Mouse (Mus musculus) fibroblast of lung, adult 2 months (primary cell): ENCODE results near the gene Vps53.

Experiments used
- DNase-seq: peaks from one replicate; pipeline ENCODE4 v3.0.0-alpha.2; 2011; ENCODE audit warnings: low read depth

Gene Vps53

GRCm38 (mm10) chr11:76110416-76110815, 69.0 kb downstream of the Vps53 start:
- no peak for DNase-seq

GRCm38 (mm10) chr11:76106551-76107496, 72.6 kb downstream of the Vps53 start:
- no peak for DNase-seq

- no peak for DNase-seq
Measured at GRCm38 (mm10) chr11:76101154-76101553, 78.3 kb downstream of the Vps53 start.

- no peak for DNase-seq
Measured at GRCm38 (mm10) chr11:76099193-76099975, 80.1 kb downstream of the Vps53 start.

- peak; percentile 24 for DNase-seq
Measured at GRCm38 (mm10) chr11:76093610-76094009, 85.8 kb downstream of the Vps53 start.

GRCm38 (mm10) chr11:76089776-76090175, 89.7 kb downstream of the Vps53 start:
- DNase-seq: no peak

GRCm38 (mm10) chr11:76088506-76088905, 90.9 kb downstream of the Vps53 start:
- DNase-seq: no peak

- no peak for DNase-seq
Measured at GRCm38 (mm10) chr11:76085898-76086591, 93.4 kb downstream of the Vps53 start.

GRCm38 (mm10) chr11:76084943-76085342, 94.5 kb downstream of the Vps53 start:
- no peak for DNase-seq

GRCm38 (mm10) chr11:76083941-76084367, 95.5 kb downstream of the Vps53 start:
- DNase-seq: no peak

GRCm38 (mm10) chr11:76081048-76081640, 98.3 kb downstream of the Vps53 start:
- no peak for DNase-seq

GRCm38 (mm10) chr11:76080293-76080692, 99.2 kb downstream of the Vps53 start:
- DNase-seq: no peak

GRCm38 (mm10) chr11:76077341-76077740, 102.1 kb downstream of the Vps53 start:
- no peak for DNase-seq

GRCm38 (mm10) chr11:76074296-76075093, 105.0 kb downstream of the Vps53 start:
- no peak for DNase-seq

- no peak for DNase-seq
Measured at GRCm38 (mm10) chr11:76069816-76070215, 109.6 kb downstream of the Vps53 start.

GRCm38 (mm10) chr11:76066563-76067156, 112.8 kb downstream of the Vps53 start:
- DNase-seq: no peak

- no peak for DNase-seq
Measured at GRCm38 (mm10) chr11:76065521-76066095, 113.8 kb downstream of the Vps53 start.

GRCm38 (mm10) chr11:76064411-76064810, 115.0 kb downstream of the Vps53 start:
- no peak for DNase-seq

GRCm38 (mm10) chr11:76060906-76061305, 118.5 kb downstream of the Vps53 start:
- no peak for DNase-seq

GRCm38 (mm10) chr11:76059971-76060370, 119.5 kb downstream of the Vps53 start:
- DNase-seq: peak; percentile 98
